Mouse (Mus musculus) heart, embryonic 16.5 days (tissue): Measurements from ENCODE around the gene Notum. TPM values are rescaled to one million over a fixed set of nuclear protein-coding genes. Genes with fewer than 3 reads are reported as not detected.
A peak's percentile ranks its signal among the peaks of the same experiment; 100 is the strongest.

Experiments used
- ATAC-seq: fragments of 200-750 bp; cut with Nextera tagmentation; replicated peaks from 2 replicates; pipeline ENCODE4 v1.8.0; 2017; ENCODE audit warnings: moderate number of reproducible peaks; ENCODE audit not compliant: insufficient read depth, low FRiP score; ENCODE audit errors: extremely low read depth
- H3K27ac ChIP-seq: fragments of 300-500 bp; sonication (generic); 2 replicates; pipeline ENCODE4 v1.5.1; 2014; ENCODE audit warnings: mild to moderate bottlenecking, low read length, control low read depth, moderate library complexity
- H3K27me3 ChIP-seq: fragments of 300-500 bp; sonication (generic); 2 replicates; pipeline ENCODE4 v1.6.1; 2014; ENCODE audit warnings: low read length, mixed read lengths; ENCODE audit not compliant: control insufficient read depth, insufficient read depth
- H3K36me3 ChIP-seq: fragments of 300-500 bp; sonication (generic); 2 replicates; pipeline ENCODE4 v1.6.1; 2014; ENCODE audit not compliant: control insufficient read depth, insufficient read depth
- H3K4me1 ChIP-seq: fragments of 300-500 bp; sonication (generic); 2 replicates; pipeline ENCODE4 v1.6.1; 2014; ENCODE audit warnings: low read length, mixed read lengths; ENCODE audit not compliant: control insufficient read depth, insufficient read depth
- H3K4me2 ChIP-seq: fragments of 300-500 bp; sonication (generic); 2 replicates; pipeline ENCODE4 v1.6.1; 2014; ENCODE audit warnings: low read depth, mild to moderate bottlenecking, control low read depth, low read length
- H3K4me3 ChIP-seq: fragments of 300-500 bp; sonication (generic); 2 replicates; pipeline ENCODE4 v1.5.1; 2014; ENCODE audit warnings: mild to moderate bottlenecking, control low read depth, low read length
- H3K9ac ChIP-seq: fragments of 300-500 bp; sonication (generic); 2 replicates; pipeline ENCODE4 v1.6.1; 2014; ENCODE audit warnings: low read length, control low read depth
- H3K9me3 ChIP-seq: fragments of 300-500 bp; sonication (generic); replicated peaks from 2 replicates; pipeline ENCODE4 v1.6.1; 2016; ENCODE audit warnings: low read length; ENCODE audit not compliant: control insufficient read depth
- WGBS: fragments of 180-500 bp; shearing (Covaris S2); extraction: QIAGEN DNeasy Blood & Tissue Kit; methylation state at CpG from one replicate; pipeline ENCODE4 v1.1.7; 2014; 5-methylcytosine and 5-hydroxymethylcytosine counted together
- polyA plus RNA-seq: library from polyadenylated mRNA; unstranded; fragments of >200 nt; fragmentation: Nextera tagmentation; extraction: Ambion mirVana; gene quantifications from 2 replicates; pipeline ENCODE4 v1.2.1, GENCODE M21; 2015

Notum gene
- polyA plus RNA-seq, 1 experiment from 2014 or later, result 0.20 TPM

DNA sequence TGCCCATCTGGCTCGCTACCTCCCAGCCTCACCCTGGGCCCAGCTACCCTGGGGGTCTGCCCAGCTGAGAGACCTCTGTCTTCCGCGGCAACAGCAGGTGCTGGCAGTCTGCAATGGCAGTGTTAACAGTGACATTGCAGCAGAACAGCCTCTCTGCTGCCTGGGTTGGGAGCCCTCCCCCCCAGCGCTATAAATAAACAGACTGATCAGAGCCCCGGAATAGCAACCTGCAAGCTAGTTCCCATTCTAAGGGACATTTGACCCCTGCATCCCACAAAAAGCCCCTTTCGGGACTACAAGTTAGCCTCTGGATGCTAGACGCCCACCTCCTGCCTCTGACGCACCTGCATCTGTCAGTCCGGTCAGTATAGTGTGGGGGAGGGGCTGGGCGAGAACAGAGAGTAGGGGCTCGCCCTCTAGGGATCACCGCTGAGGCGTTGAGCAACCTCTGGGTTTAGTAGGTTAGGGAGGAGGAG, 12.9 kb downstream of the Notum start, which contains the start of gene Myadml2:
TSS of gene Myadml2 (minus strand) at position 158 of the 476 bp plus-strand sequence.
- ATAC-seq, result peak; percentile 56; the same call in 1 of the 2 replicates
- Histone ChIP-seq H3K9ac (peak within 1 kb of the TSS; percentile 79), H3K27me3 (no peaks in the 10 kb centered on the region), H3K4me3 (peak within 1 kb of the TSS; percentile 59), H3K9me3 (no peaks in the 10 kb centered on the region), H3K36me3 (no peaks in the 10 kb centered on the region), H3K27ac (peak within 1 kb of the TSS; percentile 93), H3K4me2 (peak within 1 kb of the TSS; percentile 71), H3K4me1 (peaks cover 11% of the 10 kb centered on the region)
- under 1% methylated on average over 13 of the region's 13 CpGs for WGBS

GRCm38 (mm10) chr11:120647047-120647830, 13.7 kb downstream of the Notum start:
- Histone ChIP-seq H3K36me3 (no peaks in the 10 kb centered on the region), H3K27me3 (no peaks in the 10 kb centered on the region), H3K9ac (peak overlapping the region; percentile 79), H3K4me1 (peaks cover 16% of the 10 kb centered on the region), H3K4me2 (peak overlapping the region; percentile 71), H3K4me3 (peak overlapping the region; percentile 59), H3K27ac (peak overlapping the region; percentile 93), H3K9me3 (no peaks in the 10 kb centered on the region)
- no peak for ATAC-seq
- 61% methylated on average over 35 of the region's 35 CpGs for WGBS

DNA sequence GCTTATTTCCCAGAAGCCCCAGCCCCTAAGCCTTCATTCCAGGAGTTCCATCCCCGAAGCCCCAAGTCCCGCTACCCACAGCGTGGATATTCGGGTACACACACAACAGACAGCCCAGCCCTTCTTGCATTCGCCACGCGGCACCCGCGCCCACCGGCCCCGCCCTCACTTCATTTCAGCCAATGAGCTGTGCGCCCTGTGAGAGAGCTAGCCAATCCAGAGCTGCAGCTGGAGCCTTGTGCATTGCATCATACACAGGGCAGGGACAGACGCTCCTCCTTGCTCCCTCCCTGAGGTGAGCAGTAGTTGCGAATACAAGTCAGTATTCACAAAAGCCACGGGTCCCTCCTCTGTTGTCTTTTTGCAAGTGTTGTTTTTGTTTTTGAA, 17.4 kb downstream of the Notum start, which contains the start of gene Pycr1:
TSS of gene Pycr1 (minus strand) at position 169 of the 387 bp plus-strand sequence.
- Histone ChIP-seq H3K4me2 (peak within 1 kb of the TSS; percentile 98), H3K27me3 (peaks cover 2% of the 10 kb centered on the region; the same call in 1 of the 2 replicates), H3K27ac (peak within 1 kb of the TSS; percentile 44), H3K4me3 (peak within 1 kb of the TSS; percentile 66), H3K4me1 (peaks cover 16% of the 10 kb centered on the region), H3K9ac (peak within 1 kb of the TSS; percentile 80), H3K36me3 (no peaks in the 10 kb centered on the region), H3K9me3 (no peaks in the 10 kb centered on the region)
- WGBS, result under 1% methylated on average over 15 of the region's 15 CpGs
- ATAC-seq, result peak; percentile 97

DNA sequence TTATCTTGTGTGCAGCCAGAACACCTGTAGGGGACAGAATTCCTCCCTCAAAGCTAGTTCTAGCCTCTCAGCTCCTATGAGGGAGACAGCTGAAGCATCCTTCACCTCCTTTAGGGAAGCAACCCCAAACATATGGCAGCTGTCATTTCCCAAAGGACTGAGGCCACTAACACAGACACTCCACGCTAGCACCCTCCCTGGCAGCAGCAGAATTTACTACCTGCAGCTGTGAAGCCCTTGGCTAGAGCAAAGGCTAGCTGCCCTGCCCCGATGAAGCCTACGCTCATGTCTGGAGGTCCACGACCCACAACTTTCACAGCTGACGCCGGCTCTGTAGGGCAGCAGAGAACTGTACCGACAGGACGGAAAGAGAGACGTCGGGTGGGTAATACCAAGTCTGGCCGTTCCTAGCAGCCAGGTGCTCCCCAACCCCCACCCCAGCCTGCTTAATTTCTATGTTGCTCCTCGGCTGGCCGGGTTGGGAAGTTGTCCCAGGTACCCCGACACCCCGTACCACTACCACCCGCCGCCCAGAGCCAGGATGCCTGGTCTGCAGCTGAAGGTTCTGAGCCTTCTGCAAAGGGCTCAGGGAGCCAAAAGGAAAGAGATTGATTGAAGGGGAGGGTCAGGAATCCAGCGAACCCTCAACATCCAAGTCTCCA, 17.9 kb downstream of the Notum start:
- Histone ChIP-seq H3K4me2 (peak overlapping the region; percentile 98), H3K36me3 (no peaks in the 10 kb centered on the region), H3K4me3 (peak overlapping the region; percentile 66), H3K4me1 (peaks cover 14% of the 10 kb centered on the region), H3K27me3 (peaks cover 2% of the 10 kb centered on the region; the same call in 1 of the 2 replicates), H3K9me3 (no peaks in the 10 kb centered on the region), H3K27ac (peak overlapping the region; percentile 44), H3K9ac (peak overlapping the region; percentile 80)
- 2% methylated on average over 18 of the region's 18 CpGs for WGBS
- ATAC-seq, result peak; percentile 25; the same call in 1 of the 2 replicates

DNA sequence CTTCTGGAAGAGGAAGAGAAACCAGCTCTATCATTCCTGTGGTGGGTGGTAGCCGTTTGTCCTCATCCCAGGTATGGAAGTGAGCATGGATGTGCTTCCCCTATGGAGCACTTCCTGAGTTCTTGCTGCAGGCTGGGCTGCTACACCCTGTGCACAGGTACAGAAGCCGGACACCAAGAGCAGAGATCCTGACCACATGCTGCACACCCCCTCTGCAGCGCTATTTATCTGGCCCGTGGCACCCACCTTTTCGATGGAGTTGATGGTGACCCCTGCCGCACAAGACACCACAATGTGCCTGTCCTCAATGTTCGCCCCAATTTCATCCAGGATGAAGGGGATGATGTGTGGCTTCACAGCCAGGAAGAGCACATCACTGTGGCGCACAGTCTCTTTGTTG, 19.1 kb downstream of the Notum start:
- 79% methylated on average over 8 of the region's 8 CpGs for WGBS
- no peak for ATAC-seq
- peaks cover 2% of the 10 kb centered on the region; the same call in 1 of the 2 replicates for H3K27me3 ChIP-seq
- H3K4me3 ChIP-seq, result no peak overlapping the region
- no peaks in the 10 kb centered on the region for H3K36me3 ChIP-seq
- H3K9me3 ChIP-seq, result no peaks in the 10 kb centered on the region
- H3K4me2 ChIP-seq, result no peak overlapping the region
- H3K4me1 ChIP-seq, result peaks cover 10% of the 10 kb centered on the region
- no peak overlapping the region for H3K27ac ChIP-seq
- no peak overlapping the region for H3K9ac ChIP-seq

DNA sequence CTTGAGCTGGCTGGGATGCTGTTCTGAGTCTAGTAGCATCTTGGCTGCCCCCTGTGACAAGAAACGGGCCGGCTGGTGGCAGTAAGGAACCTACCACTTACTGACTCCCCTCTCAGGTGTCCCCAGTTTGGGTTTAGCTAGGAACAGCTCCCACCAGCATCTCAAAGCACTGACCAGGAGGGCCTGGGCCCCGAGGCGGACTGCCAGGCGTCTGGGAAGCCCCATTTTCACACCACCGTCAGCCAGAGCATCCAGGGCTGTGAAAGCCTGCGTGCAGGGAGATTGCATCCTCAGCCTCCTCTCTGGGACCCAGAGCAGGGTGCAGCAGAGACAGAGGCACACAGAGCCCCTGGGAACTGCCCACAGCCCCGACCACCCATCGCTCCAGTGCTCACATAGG, 19.7 kb downstream of the Notum start:
- Histone ChIP-seq H3K4me1 (peaks cover 10% of the 10 kb centered on the region), H3K9ac (no peak overlapping the region), H3K27ac (no peak overlapping the region), H3K27me3 (peaks cover 2% of the 10 kb centered on the region; the same call in 1 of the 2 replicates), H3K9me3 (no peaks in the 10 kb centered on the region), H3K4me2 (no peak overlapping the region), H3K4me3 (no peak overlapping the region), H3K36me3 (no peaks in the 10 kb centered on the region)
- 53% methylated on average over 9 of the region's 9 CpGs for WGBS
- no peak for ATAC-seq

- H3K4me3 ChIP-seq, result no peak overlapping the region
- no peak overlapping the region for H3K9ac ChIP-seq
- no peak overlapping the region for H3K27ac ChIP-seq
- peaks cover 25% of the 10 kb centered on the region for H3K4me1 ChIP-seq
- no peaks in the 10 kb centered on the region for H3K27me3 ChIP-seq
- no peaks in the 10 kb centered on the region for H3K36me3 ChIP-seq
- H3K4me2 ChIP-seq, result no peak overlapping the region
- no peak for ATAC-seq
- H3K9me3 ChIP-seq, result no peaks in the 10 kb centered on the region
- 79% methylated on average over 5 of the region's 5 CpGs for WGBS
These were observed 26.2 kb downstream of the Notum start for GRCm38 (mm10) chr11:120634810-120635209.

- Histone ChIP-seq H3K27me3 (no peaks in the 10 kb centered on the region), H3K9ac (peak within 1 kb of the TSS; percentile 94), H3K4me1 (peaks cover 32% of the 10 kb centered on the region), H3K27ac (peak within 1 kb of the TSS; percentile 87), H3K9me3 (no peaks in the 10 kb centered on the region), H3K4me2 (peak within 1 kb of the TSS; percentile 83), H3K36me3 (peaks cover 6% of the 10 kb centered on the region), H3K4me3 (peak within 1 kb of the TSS; percentile 77)
- peak; percentile 88 for ATAC-seq
- WGBS, result 10% methylated on average over 58 of the region's 58 CpGs
These were observed 27.2 kb downstream of the Notum start, which contains the start of gene Mafg for GRCm38 (mm10) chr11:120633520-120634343. Gene Mafg (minus strand): TSS chr11:120633600.
